Mouse (Mus musculus): ENCODE data around the gene Lin9.

DNA sequence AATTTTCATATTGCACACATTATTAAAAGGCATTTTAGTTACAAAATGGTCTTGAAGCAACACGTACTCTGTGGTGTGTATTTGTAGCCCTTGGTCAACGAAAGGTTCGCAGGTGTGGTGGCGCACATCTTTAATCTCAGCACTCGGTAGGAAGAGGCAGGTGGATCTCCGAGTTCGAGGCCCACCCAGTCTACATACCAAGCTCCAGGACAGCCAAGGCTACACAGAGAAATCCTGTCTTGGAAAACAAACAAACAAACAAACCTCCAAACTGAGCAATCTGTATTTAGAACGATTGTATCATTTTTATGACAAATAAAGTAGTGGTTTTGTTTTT, 1.2 kb downstream of the Lin9 start:
- TF ChIP-seq GATA1 (IDR thresholded peaks at IDR 0.05; ENCODE audit: low read length), result no peak
- TF ChIP-seq TAL1 (IDR thresholded peaks at IDR 0.05; ENCODE audit: low read length), result no peak

Data from erythroblast, embryonic 14.5 days (primary cell).